Mouse (Mus musculus) left cerebral cortex, postnatal 4 days (tissue): ENCODE measurements at regions not wholly inside any gene's neighbourhood (a gene's known extent, or its start where the extent isn't known, plus 50 kb on each side); places are given as distances from the start of the nearest gene placed in this dataset. TPM values are rescaled to one million over a fixed set of nuclear protein-coding genes. Genes with fewer than 3 reads are reported as not detected.

Experiments used
- DNase-seq: peaks from one replicate; pipeline ENCODE4 v3.0.0-alpha.2; 2022
- intact Hi-C: fragments of 180-260 bp; cut with DNase I; formaldehyde crosslinking; loops from one replicate; pipeline ENCODE4 v1.15.1; 2025
- microRNA-seq: library from miRNA; unstranded; fragments of <30 nt; microRNA quantifications from one replicate; pipeline ENCODE4 v1.2.0, GENCODE M21; 2022

GRCm38 (mm10) chr15:62043617-62044392 is 1121.0 kb upstream of the A1bg start:
- no peak for DNase-seq
- intact Hi-C loops = no loop called here

- no peak for DNase-seq
- intact Hi-C loops = no loop called here
These were observed 1120.2 kb upstream of the A1bg start for GRCm38 (mm10) chr15:62042924-62043504.

Small RNAs in the stretch of these regions (microRNA-seq; reads per million reads assigned to microRNA genes)
- gene Gm24810 = not detected
